Mouse (Mus musculus): Measurements from ENCODE around the gene Gm45713.
"Not testable (repeated sequence)": the region's sequence is repeated elsewhere in the genome, so short reads cannot be mapped to it uniquely, and the experiment has no call there.

The Gm45713 gene

GRCm38 (mm10) chr7:45095965-45096364 lies 40.1 kb downstream of the Gm45713 start:
- DNase-seq (ENCODE audit: low spot score), result not testable (repeated sequence)

GRCm38 (mm10) chr7:45095367-45095766 lies 40.7 kb downstream of the Gm45713 start:
- DNase-seq (ENCODE audit: low spot score), result no peak

GRCm38 (mm10) chr7:45094121-45094520 lies 41.9 kb downstream of the Gm45713 start:
- no peak for DNase-seq (ENCODE audit: low spot score)

- no peak for DNase-seq (ENCODE audit: low spot score)
These were observed 42.5 kb downstream of the Gm45713 start for GRCm38 (mm10) chr7:45093516-45093905.

GRCm38 (mm10) chr7:45092828-45093515 lies 43.1 kb downstream of the Gm45713 start:
- DNase-seq (ENCODE audit: low spot score), result no peak

GRCm38 (mm10) chr7:45092048-45092447 lies 44.0 kb downstream of the Gm45713 start, which contains the start of gene Rcn3:
Gene Rcn3 (minus strand): TSS chr7:45092221.
- peak; percentile 92 for DNase-seq (ENCODE audit: low spot score)

GRCm38 (mm10) chr7:45091001-45091990 lies 44.7 kb downstream of the Gm45713 start:
- DNase-seq (ENCODE audit: low spot score), result no peak

GRCm38 (mm10) chr7:45090251-45090977 lies 45.6 kb downstream of the Gm45713 start:
- DNase-seq (ENCODE audit: low spot score), result no peak

- DNase-seq (ENCODE audit: low spot score), result no peak
These were observed 47.4 kb downstream of the Gm45713 start for GRCm38 (mm10) chr7:45088597-45088996.

GRCm38 (mm10) chr7:45086084-45086483 lies 49.9 kb downstream of the Gm45713 start:
- DNase-seq (ENCODE audit: low spot score), result no peak

GRCm38 (mm10) chr7:45083300-45083890 lies 52.6 kb downstream of the Gm45713 start:
- no peak for DNase-seq (ENCODE audit: low spot score)

GRCm38 (mm10) chr7:45082401-45083299 lies 53.4 kb downstream of the Gm45713 start:
- no peak for DNase-seq (ENCODE audit: low spot score)

GRCm38 (mm10) chr7:45081016-45081415 lies 55.0 kb downstream of the Gm45713 start:
- DNase-seq (ENCODE audit: low spot score), result no peak

GRCm38 (mm10) chr7:45079856-45080255 lies 56.2 kb downstream of the Gm45713 start:
- peak; percentile 69 for DNase-seq (ENCODE audit: low spot score)

- no peak for DNase-seq (ENCODE audit: low spot score)
These were observed 57.5 kb downstream of the Gm45713 start for GRCm38 (mm10) chr7:45078513-45078912.

GRCm38 (mm10) chr7:45077829-45078228 lies 58.2 kb downstream of the Gm45713 start:
- no peak for DNase-seq (ENCODE audit: low spot score)

- DNase-seq (ENCODE audit: low spot score), result no peak
These were observed 58.7 kb downstream of the Gm45713 start for GRCm38 (mm10) chr7:45077322-45077721.

GRCm38 (mm10) chr7:45076501-45076900 lies 59.5 kb downstream of the Gm45713 start:
- DNase-seq (ENCODE audit: low spot score), result no peak

All from ovary, adult 18-20 months (tissue).